Mouse (Mus musculus): Measurements from ENCODE around the gene Ccdc70. TPM values are rescaled to one million over a fixed set of nuclear protein-coding genes. Genes with fewer than 3 reads are reported as not detected.

Gene Ccdc70
- polyA plus RNA-seq, 1 experiment: not detected

DNA sequence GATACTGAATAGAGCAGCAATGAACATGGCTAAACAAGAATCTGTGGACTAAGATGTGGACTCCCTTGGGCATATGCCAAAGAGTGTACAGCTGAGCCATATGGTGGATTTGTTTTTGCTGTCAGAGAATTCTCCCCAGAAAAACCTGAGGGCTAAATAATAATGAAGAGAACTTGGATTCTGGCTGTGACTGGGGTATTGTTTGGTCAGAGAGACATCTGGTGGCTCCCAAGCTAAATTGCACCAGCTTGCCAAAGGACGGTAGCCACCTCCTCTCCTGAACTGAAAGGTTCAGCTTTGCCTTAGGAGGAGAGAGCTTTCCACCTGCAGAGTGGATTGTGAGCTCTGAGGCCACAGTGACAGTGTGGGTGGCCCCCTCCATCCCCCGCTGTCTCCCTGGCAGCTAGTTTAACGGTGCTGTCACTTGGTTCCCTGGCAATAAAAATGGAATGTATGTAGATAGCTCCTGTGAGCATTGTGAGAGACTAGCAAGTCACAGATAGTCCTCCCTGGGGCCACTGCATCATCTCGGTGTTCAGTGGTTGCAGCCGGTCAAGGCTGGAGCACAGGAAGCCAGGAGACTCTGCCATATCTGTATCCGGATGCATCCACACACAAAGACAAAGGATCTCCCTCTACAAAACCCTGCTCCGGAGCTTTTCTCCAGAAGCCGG is 12.2 kb downstream of the Ccdc70 start:
- H3K79me3 ChIP-seq (ENCODE audit: low read depth): no peaks in the 10 kb centered on the region
- no peak for TF ChIP-seq FOSL1 (IDR thresholded peaks at IDR 0.05; ENCODE audit: insufficient read depth, low read length, poor library complexity, severe bottlenecking)
- TF ChIP-seq USF1 (IDR thresholded peaks at IDR 0.05; ENCODE audit: low read depth): no peak
- TF ChIP-seq CEBPB (IDR thresholded peaks at IDR 0.05; ENCODE audit: low read depth): no peak
- no peak for TF ChIP-seq MYOD1 (IDR thresholded peaks at IDR 0.05; ENCODE audit: control insufficient read depth, insufficient read length, low read depth)
- TF ChIP-seq MAX (IDR thresholded peaks at IDR 0.05): no peak
- no peak for TF ChIP-seq CTCF (IDR thresholded peaks at IDR 0.05; ENCODE audit: control insufficient read depth, insufficient read depth, insufficient read length)
- no peak overlapping the region for H3K4me3 ChIP-seq (ENCODE audit: insufficient read depth, poor library complexity, severe bottlenecking)

DNA sequence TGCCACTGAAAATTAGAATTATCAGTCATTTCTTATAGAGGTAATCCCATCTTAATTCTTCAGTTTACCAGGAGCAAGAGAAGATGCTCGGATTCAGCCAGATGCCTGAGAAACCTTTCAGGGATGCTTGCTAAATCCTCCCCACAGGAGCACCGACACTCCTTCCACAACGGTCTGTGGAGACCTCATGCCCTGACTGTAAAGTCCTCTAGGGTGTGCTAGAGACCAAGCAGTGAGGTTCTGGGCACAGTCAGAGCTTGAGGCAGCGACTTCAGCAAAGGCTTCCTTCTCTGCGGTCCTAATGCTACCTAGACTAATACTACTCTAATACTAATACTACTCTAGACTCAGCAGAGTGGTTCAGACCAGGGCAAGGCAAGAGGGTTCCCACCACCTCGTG is 22.6 kb downstream of the Ccdc70 start:
- no peaks in the 10 kb centered on the region for H3K79me3 ChIP-seq (ENCODE audit: low read depth)
- H3K36me3 ChIP-seq (ENCODE audit: control insufficient read depth, insufficient read depth): no peaks in the 10 kb centered on the region
- no peaks in the 10 kb centered on the region for H3K79me2 ChIP-seq (ENCODE audit: control insufficient read depth, insufficient read depth)
- H3K4me3 ChIP-seq (ENCODE audit: insufficient read depth, poor library complexity, severe bottlenecking): no peak overlapping the region
- TF ChIP-seq MYOD1 (IDR thresholded peaks at IDR 0.05; ENCODE audit: control insufficient read depth, insufficient read length, low read depth): no peak
- no peaks in the 10 kb centered on the region for H3K27me3 ChIP-seq (ENCODE audit: control insufficient read depth, insufficient read depth, insufficient read length)
- H3ac ChIP-seq (ENCODE audit: control insufficient read depth, insufficient read length, low read depth): no peak overlapping the region

More for the DNA sequence above, 12.2 kb downstream of the Ccdc70 start:
- H3ac ChIP-seq (ENCODE audit: control insufficient read depth, insufficient read length, low read depth): no peak overlapping the region
- H3K79me2 ChIP-seq (ENCODE audit: control insufficient read depth, insufficient read depth): no peaks in the 10 kb centered on the region
- H3K27me3 ChIP-seq (ENCODE audit: control insufficient read depth, insufficient read depth, insufficient read length): no peaks in the 10 kb centered on the region
- no peaks in the 10 kb centered on the region for H3K36me3 ChIP-seq (ENCODE audit: control insufficient read depth, insufficient read depth)

DNA sequence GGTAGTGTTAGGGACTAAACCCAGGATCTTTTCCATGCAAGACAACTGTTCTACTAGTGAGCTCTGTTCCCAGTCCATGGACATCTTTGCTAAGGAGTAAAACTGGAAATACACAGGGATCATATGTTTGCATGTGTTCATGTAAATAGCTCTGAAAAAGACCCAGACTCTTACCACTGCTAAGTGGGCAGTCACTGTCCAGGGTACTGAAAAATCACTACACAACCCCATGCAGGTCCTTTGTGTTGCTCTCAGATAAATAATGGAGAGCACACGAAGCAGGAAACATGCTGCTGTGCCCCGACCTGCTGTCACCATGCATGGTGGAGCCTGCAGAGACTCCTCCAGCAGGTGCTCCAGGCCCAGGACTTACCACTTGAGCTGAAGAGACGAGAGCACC is 25.6 kb downstream of the Ccdc70 start:
- Histone ChIP-seq H3K36me3 (ENCODE audit: control insufficient read depth, insufficient read depth) (no peaks in the 10 kb centered on the region), H3ac (ENCODE audit: control insufficient read depth, insufficient read length, low read depth) (no peak overlapping the region), H3K79me3 (ENCODE audit: low read depth) (no peaks in the 10 kb centered on the region), H3K27me3 (ENCODE audit: control insufficient read depth, insufficient read depth, insufficient read length) (no peaks in the 10 kb centered on the region), H3K79me2 (ENCODE audit: control insufficient read depth, insufficient read depth) (no peaks in the 10 kb centered on the region), H3K4me3 (ENCODE audit: insufficient read depth, poor library complexity, severe bottlenecking) (no peak overlapping the region)
- TF ChIP-seq USF1 (IDR thresholded peaks at IDR 0.05; ENCODE audit: low read depth) (no peak), MYOD1 (IDR thresholded peaks at IDR 0.05; ENCODE audit: control insufficient read depth, insufficient read length, low read depth) (no peak), FOSL1 (IDR thresholded peaks at IDR 0.05; ENCODE audit: insufficient read depth, low read length, poor library complexity, severe bottlenecking) (no peak), MAX (IDR thresholded peaks at IDR 0.05) (no peak), CEBPB (IDR thresholded peaks at IDR 0.05; ENCODE audit: low read depth) (no peak), MYOG (IDR thresholded peaks at IDR 0.05; ENCODE audit: control insufficient read depth, extremely low read depth, insufficient read length) (no peak), CTCF (IDR thresholded peaks at IDR 0.05; ENCODE audit: control insufficient read depth, insufficient read depth, insufficient read length) (no peak)

DNA sequence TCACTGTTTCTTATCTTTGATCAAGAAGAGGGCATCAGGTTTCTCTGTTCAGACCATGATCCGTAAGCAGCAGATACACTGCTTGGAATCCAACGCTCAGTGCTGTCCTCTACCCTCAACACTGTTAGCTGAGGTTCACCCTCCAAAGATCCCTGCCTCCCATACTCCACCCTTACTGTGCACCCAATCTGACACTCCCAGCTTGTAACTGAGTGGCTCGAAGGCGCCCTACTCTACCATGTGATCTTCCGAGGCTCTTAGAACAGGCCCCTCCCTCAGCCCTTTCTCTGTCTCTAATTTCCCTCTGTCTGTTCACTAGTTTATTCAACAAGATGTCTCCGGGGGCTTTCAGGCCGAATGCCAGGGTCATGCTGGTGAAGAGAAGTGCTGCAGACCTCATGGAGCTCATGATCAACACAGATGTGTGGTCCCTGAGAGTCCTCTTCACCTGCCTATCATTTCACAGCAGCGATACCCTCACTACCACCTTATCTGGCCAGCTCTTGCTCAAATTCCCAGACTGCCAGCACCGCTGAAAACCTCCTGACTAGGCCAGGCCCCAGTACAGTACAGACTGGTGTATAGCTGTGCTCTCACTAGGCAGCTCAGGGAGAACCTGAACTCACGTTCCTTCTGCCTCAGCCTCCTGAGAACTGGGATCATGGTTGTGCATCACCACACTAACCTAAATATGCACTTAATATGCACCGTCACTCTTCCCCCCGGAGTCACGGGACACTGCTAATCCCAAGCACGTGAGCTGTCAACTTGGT is 35.4 kb downstream of the Ccdc70 start:
- peaks cover 4% of the 10 kb centered on the region for H3K27me3 ChIP-seq (ENCODE audit: control insufficient read depth, insufficient read depth, insufficient read length)
- no peak for TF ChIP-seq CTCF (IDR thresholded peaks at IDR 0.05; ENCODE audit: control insufficient read depth, insufficient read depth, insufficient read length)
- no peak for TF ChIP-seq USF1 (IDR thresholded peaks at IDR 0.05; ENCODE audit: low read depth)
- TF ChIP-seq FOSL1 (IDR thresholded peaks at IDR 0.05; ENCODE audit: insufficient read depth, low read length, poor library complexity, severe bottlenecking): no peak
- no peak for TF ChIP-seq MYOG (IDR thresholded peaks at IDR 0.05; ENCODE audit: control insufficient read depth, extremely low read depth, insufficient read length)
- no peak for TF ChIP-seq MAX (IDR thresholded peaks at IDR 0.05)
- no peak for TF ChIP-seq MYOD1 (IDR thresholded peaks at IDR 0.05; ENCODE audit: control insufficient read depth, insufficient read length, low read depth)
- TF ChIP-seq CEBPB (IDR thresholded peaks at IDR 0.05; ENCODE audit: low read depth): no peak
- H3K79me2 ChIP-seq (ENCODE audit: control insufficient read depth, insufficient read depth): no peaks in the 10 kb centered on the region
- H3K4me3 ChIP-seq (ENCODE audit: insufficient read depth, poor library complexity, severe bottlenecking): no peak overlapping the region
- no peaks in the 10 kb centered on the region for H3K79me3 ChIP-seq (ENCODE audit: low read depth)
- no peak overlapping the region for H3ac ChIP-seq (ENCODE audit: control insufficient read depth, insufficient read length, low read depth)
- no peaks in the 10 kb centered on the region for H3K36me3 ChIP-seq (ENCODE audit: control insufficient read depth, insufficient read depth)

DNA sequence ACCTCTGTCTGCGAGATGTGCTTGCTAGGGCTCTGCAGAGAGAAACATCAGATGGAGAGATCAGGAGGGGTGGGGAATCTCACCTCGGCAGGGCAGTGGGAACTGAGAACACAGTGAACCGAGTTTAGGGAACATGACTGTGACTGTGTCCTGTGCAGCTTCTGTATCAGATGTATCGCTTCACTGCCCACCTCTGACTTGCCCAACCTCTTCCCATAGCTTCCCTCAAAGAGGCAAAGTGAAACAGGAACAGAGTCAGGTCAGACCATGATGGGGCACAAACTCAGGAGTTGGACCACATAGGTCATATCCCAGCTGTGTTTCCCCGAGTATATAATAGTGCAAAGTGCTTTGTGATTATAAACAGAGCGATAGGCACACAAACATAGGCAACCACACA is 36.8 kb downstream of the Ccdc70 start:
- Histone ChIP-seq H3ac (ENCODE audit: control insufficient read depth, insufficient read length, low read depth) (no peak overlapping the region), H3K79me2 (ENCODE audit: control insufficient read depth, insufficient read depth) (no peaks in the 10 kb centered on the region), H3K27me3 (ENCODE audit: control insufficient read depth, insufficient read depth, insufficient read length) (peaks cover 4% of the 10 kb centered on the region), H3K4me3 (ENCODE audit: insufficient read depth, poor library complexity, severe bottlenecking) (no peak overlapping the region), H3K36me3 (ENCODE audit: control insufficient read depth, insufficient read depth) (no peaks in the 10 kb centered on the region), H3K79me3 (ENCODE audit: low read depth) (no peaks in the 10 kb centered on the region)
- no peak for TF ChIP-seq MYOG (IDR thresholded peaks at IDR 0.05; ENCODE audit: control insufficient read depth, extremely low read depth, insufficient read length)

DNA sequence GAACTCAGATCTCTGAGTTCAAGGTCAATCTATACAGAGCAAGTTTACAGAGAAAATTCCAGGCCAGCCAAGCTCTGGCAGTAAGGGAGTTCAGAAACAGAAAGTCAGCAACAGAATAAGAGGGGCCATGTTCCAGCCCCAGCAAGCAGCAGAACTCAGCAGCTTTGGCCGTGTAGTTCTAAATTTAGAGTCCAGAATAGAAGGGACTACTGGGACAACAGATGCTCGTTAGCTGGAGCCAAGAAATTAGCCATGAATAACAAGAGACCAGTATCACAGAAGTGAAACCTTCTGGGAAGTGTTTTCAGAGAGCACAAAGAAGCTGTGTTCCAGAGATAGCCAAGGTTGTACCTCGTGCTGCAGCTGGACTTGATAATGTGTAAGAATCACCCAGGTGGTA is 39.8 kb downstream of the Ccdc70 start:
- TF ChIP-seq CEBPB (IDR thresholded peaks at IDR 0.05; ENCODE audit: low read depth) (no peak), CTCF (IDR thresholded peaks at IDR 0.05; ENCODE audit: control insufficient read depth, insufficient read depth, insufficient read length) (no peak)
- Histone ChIP-seq H3ac (ENCODE audit: control insufficient read depth, insufficient read length, low read depth) (no peak overlapping the region), H3K4me3 (ENCODE audit: insufficient read depth, poor library complexity, severe bottlenecking) (no peak overlapping the region), H3K79me3 (ENCODE audit: low read depth) (no peaks in the 10 kb centered on the region), H3K27me3 (ENCODE audit: control insufficient read depth, insufficient read depth, insufficient read length) (peaks cover 11% of the 10 kb centered on the region), H3K36me3 (ENCODE audit: control insufficient read depth, insufficient read depth) (no peaks in the 10 kb centered on the region), H3K79me2 (ENCODE audit: control insufficient read depth, insufficient read depth) (no peaks in the 10 kb centered on the region)

All from C2C12 (cell line).